Mouse (Mus musculus): ENCODE data around the gene Ipp. TPM values are rescaled to one million over a fixed set of nuclear protein-coding genes. Genes with fewer than 3 reads are reported as not detected.

The Ipp gene
- polyA plus RNA-seq (2017; shearing (Covaris generic)), result 15.3 TPM

DNA sequence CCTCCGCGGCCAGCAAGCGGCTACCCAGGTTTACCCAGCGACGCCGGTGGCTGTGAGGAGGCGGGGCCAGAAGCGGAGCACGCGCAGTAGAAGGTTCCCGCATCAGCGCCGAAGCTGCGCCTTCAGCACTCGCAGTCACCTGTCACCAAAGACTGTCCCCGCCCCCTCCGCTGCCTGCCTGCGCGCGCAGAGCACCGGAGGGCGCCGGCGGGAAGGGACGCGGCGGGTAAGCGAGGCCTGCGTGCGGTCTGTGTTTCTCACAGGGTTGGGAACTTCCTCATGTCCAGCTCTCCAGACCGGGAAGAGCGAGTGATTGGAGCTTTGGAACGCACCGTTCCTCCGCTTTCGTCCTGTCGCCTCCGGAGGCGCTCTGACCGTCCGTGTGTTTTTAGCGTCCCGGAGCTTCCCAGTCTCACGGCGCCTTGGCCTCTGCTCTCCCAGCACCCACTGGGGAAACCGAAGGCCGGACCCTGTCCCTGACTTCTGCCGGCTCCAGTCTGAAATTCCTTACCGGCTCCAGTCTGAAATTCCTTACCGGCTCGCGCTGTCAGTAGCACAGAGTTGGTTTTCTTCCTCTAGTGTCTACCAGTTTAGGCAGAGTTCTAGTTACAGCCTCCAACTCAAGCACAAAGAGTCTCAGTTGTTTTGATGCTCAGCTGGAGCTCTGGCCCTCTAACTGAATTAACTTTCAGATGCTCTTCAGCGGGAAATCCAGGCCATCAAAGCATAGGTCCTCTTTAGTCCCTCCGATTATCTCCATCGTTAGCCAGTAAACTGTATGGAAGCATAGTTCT, at the start of gene Ipp:
Ipp (plus strand) TSS at position 125 of the 794 bp plus-strand sequence.

DNA sequence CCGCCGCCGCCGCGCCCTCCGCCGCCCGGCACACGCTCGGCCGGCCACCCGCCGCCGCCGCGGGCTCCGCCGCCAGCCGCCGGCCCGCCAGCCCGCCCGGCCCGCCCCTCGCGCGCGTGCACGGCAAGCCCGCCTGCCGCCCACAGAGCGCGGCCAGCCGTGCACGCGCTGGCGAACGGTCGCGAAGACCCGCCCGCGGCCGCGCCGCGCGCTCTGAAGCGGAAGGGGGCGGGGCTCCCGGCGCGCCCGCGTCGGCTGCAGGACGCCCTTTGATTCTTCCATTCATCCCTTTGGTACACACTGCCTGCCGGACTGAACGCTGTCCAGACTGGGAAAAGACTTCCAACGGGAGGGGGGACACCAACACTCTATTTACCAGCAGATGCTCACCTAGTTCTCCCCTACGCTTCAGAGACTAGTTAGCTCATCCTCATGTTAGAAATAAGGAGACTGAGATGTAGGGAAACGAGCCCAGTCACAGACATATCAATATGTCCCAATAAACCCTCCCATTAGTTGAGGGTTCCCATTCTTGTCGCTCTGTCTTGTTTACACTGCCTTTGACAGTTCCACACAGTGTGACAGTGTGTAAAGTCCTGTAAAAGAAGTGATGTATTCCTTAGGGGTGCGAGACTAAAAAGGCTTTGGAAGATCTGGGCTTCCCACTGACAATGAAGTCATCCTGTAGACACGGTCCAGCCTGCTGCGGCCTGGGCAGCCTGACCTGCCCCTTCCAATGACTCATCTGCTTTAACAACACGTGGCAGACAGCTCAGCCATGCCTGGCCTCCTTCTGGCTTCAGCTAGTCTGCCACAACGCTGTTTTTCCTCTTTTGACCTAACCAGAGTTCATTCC, 43.0 kb upstream of the Ipp start, which contains the start of gene Mast2:
Mast2 (minus strand) TSS at position 58 of the 856 bp plus-strand sequence.

DNA sequence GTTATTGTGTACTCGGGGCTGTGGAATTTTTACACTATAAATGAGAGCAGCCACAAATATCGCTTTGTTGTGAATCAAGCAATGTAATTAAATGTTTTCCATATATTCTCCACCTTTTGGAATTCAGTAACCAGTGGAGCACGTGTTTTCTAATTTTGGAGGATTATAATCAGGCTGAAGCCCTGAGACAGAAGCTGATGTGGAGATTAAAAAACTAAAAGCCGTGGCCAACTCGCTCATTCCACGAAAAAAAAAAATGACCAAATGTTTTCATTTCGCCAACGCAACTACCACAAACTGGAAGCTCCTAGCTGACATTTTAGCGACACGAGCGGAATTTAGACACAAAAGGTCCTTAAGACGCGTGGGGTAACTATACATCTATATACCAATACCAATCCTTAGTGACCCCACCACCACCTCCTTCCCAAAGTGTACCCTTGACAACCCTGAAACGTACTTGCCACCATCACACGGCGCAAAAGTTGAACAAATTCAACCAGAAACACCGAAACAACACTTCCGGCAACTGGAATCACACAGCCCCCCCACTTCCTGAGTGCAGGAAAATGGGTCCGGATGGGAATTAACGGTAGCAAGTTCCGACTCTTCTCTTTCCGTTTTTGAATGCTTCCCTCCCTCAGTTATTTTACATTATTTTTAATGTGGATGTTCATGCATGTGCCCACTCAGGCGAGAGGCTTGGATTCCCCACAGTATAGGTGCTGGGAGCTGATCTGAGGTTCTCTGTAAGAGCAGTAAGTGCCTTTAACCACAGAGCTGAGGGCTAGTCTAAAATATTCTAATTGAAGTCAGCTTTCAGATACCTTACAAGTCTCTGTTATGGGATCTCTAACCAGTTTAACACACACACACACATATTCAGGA, 48.3 kb downstream of the Ipp start, which contains the start of gene Tmem69:
Tmem69 (minus strand) TSS at position 524 of the 888 bp plus-strand sequence.

DNA sequence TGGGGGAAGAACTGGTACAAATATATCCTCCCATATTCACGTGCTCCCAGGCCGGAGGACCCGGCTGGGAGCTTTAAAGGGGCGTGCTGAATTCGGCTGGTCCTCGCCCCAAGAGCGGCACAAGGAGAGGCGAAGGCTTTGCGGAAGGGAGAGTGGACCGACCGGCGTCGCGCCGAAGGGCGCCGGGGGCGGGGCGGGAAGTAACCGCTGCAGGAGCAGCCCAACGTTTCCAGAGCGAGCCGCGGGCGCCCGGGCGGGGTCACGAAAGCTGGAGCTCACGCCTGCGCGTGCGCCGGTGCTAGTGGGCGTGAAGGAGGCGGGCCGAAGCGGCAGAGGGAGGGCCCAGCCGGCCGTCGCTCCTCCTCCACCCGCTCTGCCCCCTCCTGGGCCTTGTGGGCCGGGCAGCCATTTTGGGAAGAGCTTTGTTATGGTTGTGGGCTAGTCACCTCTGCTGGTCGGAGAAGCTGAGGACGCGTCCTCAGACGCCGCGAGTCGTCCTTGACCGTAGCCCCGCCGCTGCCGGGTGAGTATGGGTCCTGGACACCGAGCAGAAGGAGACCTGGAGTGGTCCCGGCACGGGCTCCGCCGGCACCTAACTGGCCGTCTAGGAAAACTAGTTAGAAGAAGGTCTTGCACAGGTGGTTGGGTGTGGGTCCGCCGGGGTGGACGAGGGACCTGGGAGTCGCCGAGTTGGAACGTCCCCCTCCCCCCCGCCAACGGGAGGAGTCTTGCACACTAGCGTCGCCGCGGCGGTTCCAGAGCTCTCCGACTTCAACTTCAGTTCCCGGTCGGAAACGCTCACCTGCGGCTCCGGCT, 50.2 kb downstream of the Ipp start, which contains the start of gene Gpbp1l1:
Gpbp1l1 (plus strand) TSS at position 353 of the 816 bp plus-strand sequence.

Other genes starting within 250 kb of the Ipp start
- gene Mast2, start 43.4 kb upstream of the Ipp start, polyA plus RNA-seq (2017; shearing (Covaris generic)), result 7.2 TPM
- 13.4 TPM for gene Tmem69, start 48.4 kb downstream of the Ipp start, polyA plus RNA-seq (2017; shearing (Covaris generic))
- gene Gpbp1l1, start 50.1 kb downstream of the Ipp start, polyA plus RNA-seq (2017; shearing (Covaris generic)), result 57.1 TPM
- 5.5 TPM for gene Ccdc17, start 89.1 kb downstream of the Ipp start, polyA plus RNA-seq (2017; shearing (Covaris generic))
- 88.4 TPM for gene Nasp, start 120.4 kb downstream of the Ipp start, polyA plus RNA-seq (2017; shearing (Covaris generic))
- gene Akr1a1, start 144.1 kb downstream of the Ipp start, polyA plus RNA-seq (2017; shearing (Covaris generic)), result 230 TPM
- 537 TPM for gene Prdx1, start 178.0 kb downstream of the Ipp start, polyA plus RNA-seq (2017; shearing (Covaris generic))
- 4.0 TPM for gene Mmachc, start 200.9 kb downstream of the Ipp start, polyA plus RNA-seq (2017; shearing (Covaris generic))
- gene Ccdc163, start 201.0 kb downstream of the Ipp start, polyA plus RNA-seq (2017; shearing (Covaris generic)), result 4.8 TPM
- 5.3 TPM for gene Tesk2, start 213.4 kb downstream of the Ipp start, polyA plus RNA-seq (2017; shearing (Covaris generic))

Measured in effector memory CD4-positive, alpha-beta T cell, adult 7 months (primary cell).